Mouse (Mus musculus) myocyte (in vitro differentiated cells): ENCODE results near the gene Tm9sf4. TPM values are rescaled to one million over a fixed set of nuclear protein-coding genes. Genes with fewer than 3 reads are reported as not detected.

ENCODE experiments used
- H3K27me3 ChIP-seq: one replicate; pipeline ENCODE4 v1.6.1; 2011; ENCODE audit not compliant: control insufficient read depth, insufficient read depth, insufficient read length
- H3K36me3 ChIP-seq: one replicate; pipeline ENCODE4 v1.6.1; 2011; ENCODE audit not compliant: control insufficient read depth, insufficient read depth
- H3K4me2 ChIP-seq: one replicate; pipeline ENCODE4 v1.6.1; 2011; ENCODE audit warnings: low read depth, control low read depth
- H3K4me3 ChIP-seq: one replicate; pipeline ENCODE4 v1.5.1; 2011; ENCODE audit warnings: mild to moderate bottlenecking, control low read depth, moderate library complexity
- H3K79me2 ChIP-seq: one replicate; pipeline ENCODE4 v1.6.1; 2011; ENCODE audit not compliant: control insufficient read depth, insufficient read depth
- H3ac ChIP-seq: one replicate; pipeline ENCODE4 v1.6.1; 2011; ENCODE audit not compliant: control insufficient read depth, insufficient read length
- CEBPB ChIP-seq: IDR thresholded peaks from 2 replicates; pipeline ENCODE4 v1.6.1; 2011; ENCODE audit warnings: mild to moderate bottlenecking, moderate library complexity; ENCODE audit not compliant: poor library complexity, insufficient read depth, severe bottlenecking
- E2F4 ChIP-seq: IDR thresholded peaks from one replicate; pipeline ENCODE4 v1.6.1; 2011; ENCODE audit warnings: mild to moderate bottlenecking, control low read depth, moderate library complexity; ENCODE audit not compliant: insufficient read depth
- MAX ChIP-seq: IDR thresholded peaks from one replicate; pipeline ENCODE4 v1.6.1; 2011; ENCODE audit warnings: low read depth, mild to moderate bottlenecking, control low read depth
- MYOD1 ChIP-seq, 3 experiments: IDR thresholded peaks; one replicate each; pipeline ENCODE4 v1.6.1; 2011; ENCODE audit warnings: control low read depth in 2 of 3, low read depth in 2 of 3, mild to moderate bottlenecking in 2 of 3, moderate library complexity in 1 of 3; ENCODE audit not compliant: insufficient read length in 2 of 3, control insufficient read depth in 1 of 3
- MYOG ChIP-seq, 3 experiments: IDR thresholded peaks; one replicate each; pipeline ENCODE4 v1.6.1; 2011; ENCODE audit warnings: control low read depth in 2 of 3, low read depth in 2 of 3, mild to moderate bottlenecking in 2 of 3; ENCODE audit not compliant: insufficient read length in 2 of 3, control insufficient read depth in 1 of 3, insufficient read depth in 1 of 3
- POLR2A ChIP-seq: IDR thresholded peaks from one replicate; pipeline ENCODE4 v1.6.1; 2011; ENCODE audit warnings: low read depth, mild to moderate bottlenecking, control low read depth, moderate library complexity; ENCODE audit not compliant: insufficient read length
- POLR2AphosphoS2 ChIP-seq: IDR thresholded peaks from one replicate; pipeline ENCODE4 v1.6.1; 2011; ENCODE audit warnings: low read depth, control low read depth; ENCODE audit not compliant: insufficient read length
- REST ChIP-seq: IDR thresholded peaks from one replicate; pipeline ENCODE4 v1.6.1; 2011; ENCODE audit warnings: mild to moderate bottlenecking, control low read depth, moderate library complexity; ENCODE audit not compliant: insufficient read depth, insufficient read length
- SRF ChIP-seq: IDR thresholded peaks from one replicate; pipeline ENCODE4 v1.6.1; 2011; ENCODE audit warnings: low read depth; ENCODE audit not compliant: control insufficient read depth, insufficient read length
- TCF12 ChIP-seq: IDR thresholded peaks from one replicate; pipeline ENCODE4 v1.6.1; 2011; ENCODE audit warnings: mild to moderate bottlenecking, control low read depth; ENCODE audit not compliant: poor library complexity, insufficient read depth, severe bottlenecking
- TCF3 ChIP-seq: IDR thresholded peaks from one replicate; pipeline ENCODE4 v1.6.1; 2011; ENCODE audit warnings: low read depth, control low read depth; ENCODE audit not compliant: insufficient read length
- USF1 ChIP-seq: IDR thresholded peaks from one replicate; pipeline ENCODE4 v1.6.1; 2011; ENCODE audit warnings: low read depth, mild to moderate bottlenecking, control low read depth, moderate library complexity
- polyA plus RNA-seq: library from polyadenylated mRNA; unstranded; fragments of >200 nt; fragmentation: generic; extraction: Trizol; gene quantifications from one replicate; pipeline ENCODE4 v1.2.1, GENCODE M21; 2012; ENCODE audit warnings: missing spikeins

Gene Tm9sf4
- polyA plus RNA-seq, 1 experiment = 55.4 TPM

- Histone ChIP-seq H3ac (no peak overlapping the region), H3K79me2 (peaks cover 64% of the 10 kb centered on the region), H3K36me3 (peaks cover 16% of the 10 kb centered on the region), H3K4me2 (no peak overlapping the region), H3K4me3 (no peak overlapping the region), H3K27me3 (no peaks in the 10 kb centered on the region)
- no peak for TF ChIP-seq CEBPB
Measured at GRCm38 (mm10) chr2:153175995-153176570, 15.0 kb downstream of the Tm9sf4 start.

GRCm38 (mm10) chr2:153177188-153177587, 16.1 kb downstream of the Tm9sf4 start:
- Histone ChIP-seq H3ac (no peak overlapping the region), H3K36me3 (peaks cover 23% of the 10 kb centered on the region), H3K4me2 (no peak overlapping the region), H3K79me2 (peaks cover 53% of the 10 kb centered on the region), H3K4me3 (no peak overlapping the region), H3K27me3 (no peaks in the 10 kb centered on the region)
- no peak for TF ChIP-seq REST
- no peak for TF ChIP-seq POLR2AphosphoS2
- no peak for TF ChIP-seq CEBPB
- TF ChIP-seq TCF12 = no peak
- no peak for TF ChIP-seq SRF
- TF ChIP-seq TCF3 = no peak
- TF ChIP-seq E2F4 = no peak
- no peak for TF ChIP-seq MYOD1 (IDR thresholded peaks at IDR 0.05; ENCODE audit: control insufficient read depth in 1 of 3, insufficient read length in 2 of 3, low read depth in 2 of 3)
- TF ChIP-seq MAX = no peak

GRCm38 (mm10) chr2:153179126-153179860, 18.2 kb downstream of the Tm9sf4 start:
- no peaks in the 10 kb centered on the region for H3K27me3 ChIP-seq
- H3K36me3 ChIP-seq = peaks cover 23% of the 10 kb centered on the region
- TF ChIP-seq POLR2A = no peak
- TF ChIP-seq CEBPB = no peak
- no peak for TF ChIP-seq POLR2AphosphoS2
- peak overlapping the region; percentile 28 for H3K4me2 ChIP-seq
- H3K79me2 ChIP-seq = peaks cover 36% of the 10 kb centered on the region
- H3ac ChIP-seq = no peak overlapping the region
- H3K4me3 ChIP-seq = no peak overlapping the region

- no peak overlapping the region for H3K4me3 ChIP-seq
- H3K36me3 ChIP-seq = peaks cover 23% of the 10 kb centered on the region
- no peak overlapping the region for H3ac ChIP-seq
- peak overlapping the region; percentile 28 for H3K4me2 ChIP-seq
- no peaks in the 10 kb centered on the region for H3K27me3 ChIP-seq
- peaks cover 32% of the 10 kb centered on the region for H3K79me2 ChIP-seq
- peak; percentile 14 for TF ChIP-seq USF1
- no peak for TF ChIP-seq SRF
Measured at GRCm38 (mm10) chr2:153179961-153180360, 18.9 kb downstream of the Tm9sf4 start.

DNA sequence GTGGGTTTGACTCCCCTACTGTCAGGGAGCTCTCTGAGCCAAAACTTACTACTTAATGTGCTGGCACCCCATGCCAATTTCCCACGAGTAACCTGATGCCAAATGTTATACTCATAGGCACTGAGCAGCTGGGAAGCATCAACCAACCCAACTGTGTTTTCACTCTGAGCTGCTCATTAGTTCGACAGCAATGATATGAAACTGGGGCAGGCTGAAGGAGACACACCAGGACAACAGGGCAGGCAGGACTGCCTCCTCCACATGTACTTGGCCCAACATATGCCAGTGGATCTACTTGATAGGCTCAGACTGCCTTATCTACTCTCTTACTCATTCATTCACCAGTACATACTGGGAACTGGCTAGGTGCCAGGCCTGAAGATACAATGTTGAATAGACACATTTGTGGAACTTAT, 25.1 kb downstream of the Tm9sf4 start:
- H3K36me3 ChIP-seq = peaks cover 32% of the 10 kb centered on the region
- H3K79me2 ChIP-seq = no peaks in the 10 kb centered on the region
- H3K4me3 ChIP-seq = no peak overlapping the region
- no peak for TF ChIP-seq MYOG (IDR thresholded peaks at IDR 0.05; ENCODE audit: control insufficient read depth in 1 of 3, insufficient read depth in 1 of 3, insufficient read length in 2 of 3, low read depth in 2 of 3)
- TF ChIP-seq MYOD1 (IDR thresholded peaks at IDR 0.05; ENCODE audit: control insufficient read depth in 1 of 3, insufficient read length in 2 of 3, low read depth in 2 of 3) = no peak
- TF ChIP-seq CEBPB = no peak
- TF ChIP-seq REST = no peak
- no peak for TF ChIP-seq POLR2AphosphoS2
- no peak for TF ChIP-seq TCF12
- no peak for TF ChIP-seq POLR2A
- no peak for TF ChIP-seq E2F4
- no peak for TF ChIP-seq USF1
- TF ChIP-seq SRF = no peak
- TF ChIP-seq MAX = no peak
- TF ChIP-seq TCF3 = no peak
- no peak overlapping the region for H3ac ChIP-seq
- H3K27me3 ChIP-seq = no peaks in the 10 kb centered on the region
- no peak overlapping the region for H3K4me2 ChIP-seq
